ENCODE assay signal across 9 mouse cellular contexts in genomic region chr8:109595854-109596253, GRCm38 (mm10). TPM values are rescaled to one million over a fixed set of nuclear protein-coding genes. Genes with fewer than 3 reads are reported as not detected.
DNase-seq lines count a peak whose midpoint lies in the region; ATAC-seq and TF ChIP-seq lines count a peak whose summit lies in the region.
"Had no signal": no experiment of that assay in that cellular context is flagged by ENCODE, and none has a peak within 500 bp of the region (broad histone marks: within the 10 kb centered on the region; RNA-seq: fewer than 3 reads in every experiment).

No protein-coding gene starts in this region.

- peak; percentile 67 for TF ChIP-seq CTCF in heart, postnatal 0 days (IDR thresholded peaks at IDR 0.05; ENCODE audit: low read depth)

- no peaks in the 10 kb centered on the region for H3K9me3 ChIP-seq in midbrain, embryonic 10.5 days (replicated peaks)
- no peaks in the 10 kb centered on the region for H3K9me3 ChIP-seq in midbrain, embryonic 13.5 days
- H3K9me3 ChIP-seq in heart, postnatal 0 days (replicated peaks; ENCODE audit: control insufficient read depth, low read length): no peaks in the 10 kb centered on the region
- H3K9me3 ChIP-seq in limb, embryonic 11.5 days (ENCODE audit: control insufficient read depth, low read length): no peaks in the 10 kb centered on the region

- no peak overlapping the region for H3K4me2 ChIP-seq in midbrain, embryonic 13.5 days (replicated peaks)
- H3K4me2 ChIP-seq in heart, postnatal 0 days (ENCODE audit: low read depth, low read length): no peak overlapping the region
- no peak overlapping the region for H3K4me2 ChIP-seq in limb, embryonic 11.5 days (ENCODE audit: low read depth, severe bottlenecking)

- ATAC-seq in midbrain, embryonic 13.5 days: no peak
- ATAC-seq in heart, postnatal 0 days (ENCODE audit: insufficient read depth, low read depth): no peak
- no peak for ATAC-seq in limb, embryonic 11.5 days (ENCODE audit: insufficient number of reproducible peaks, low FRiP score, low TSS enrichment, low read depth)
- peak; percentile 74 for ATAC-seq in neutrophil, adult 5-6 weeks (ENCODE audit: extremely low read depth, insufficient number of reproducible peaks, low FRiP score, poor library complexity, severe bottlenecking)

- no peak overlapping the region for H3K4me3 ChIP-seq in midbrain, embryonic 10.5 days
- H3K4me3 ChIP-seq in midbrain, embryonic 13.5 days (replicated peaks): no peak overlapping the region
- H3K4me3 ChIP-seq in heart, postnatal 0 days (ENCODE audit: low read depth, low read length): no peak overlapping the region
- no peak overlapping the region for H3K4me3 ChIP-seq in limb, embryonic 11.5 days (ENCODE audit: low read depth, low read length)

- H3K27ac ChIP-seq in midbrain, embryonic 10.5 days (replicated peaks): no peak overlapping the region
- no peak overlapping the region for H3K27ac ChIP-seq in midbrain, embryonic 13.5 days
- no peak overlapping the region for H3K27ac ChIP-seq in heart, postnatal 0 days (ENCODE audit: low read depth)
- H3K27ac ChIP-seq in limb, embryonic 11.5 days (replicated peaks; ENCODE audit: low read depth, low read length): no peak overlapping the region
- H3K27ac ChIP-seq: macrophage had no signal

- H3K27me3 ChIP-seq in midbrain, embryonic 10.5 days (ENCODE audit: low read depth, poor library complexity, severe bottlenecking): no peaks in the 10 kb centered on the region
- H3K27me3 ChIP-seq in midbrain, embryonic 13.5 days: no peaks in the 10 kb centered on the region
- no peaks in the 10 kb centered on the region for H3K27me3 ChIP-seq in heart, postnatal 0 days (ENCODE audit: control insufficient read depth, insufficient read depth, low read length)
- H3K27me3 ChIP-seq in limb, embryonic 11.5 days (ENCODE audit: control insufficient read depth, insufficient read depth, low read length): no peaks in the 10 kb centered on the region

- TF ChIP-seq EP300 in heart, postnatal 0 days (IDR thresholded peaks at IDR 0.05; ENCODE audit: low read depth): no peak

- H3K4me1 ChIP-seq in midbrain, embryonic 10.5 days: no peaks in the 10 kb centered on the region
- no peaks in the 10 kb centered on the region for H3K4me1 ChIP-seq in midbrain, embryonic 13.5 days (replicated peaks)
- no peaks in the 10 kb centered on the region for H3K4me1 ChIP-seq in heart, postnatal 0 days (ENCODE audit: control insufficient read depth, insufficient read depth)
- H3K4me1 ChIP-seq in limb, embryonic 11.5 days (ENCODE audit: control insufficient read depth, insufficient read depth, low read length): no peaks in the 10 kb centered on the region

- no peak overlapping the region for H3K9ac ChIP-seq in midbrain, embryonic 13.5 days (replicated peaks)
- H3K9ac ChIP-seq in heart, postnatal 0 days (replicated peaks; ENCODE audit: low read depth, low read length): no peak overlapping the region
- no peak overlapping the region for H3K9ac ChIP-seq in limb, embryonic 11.5 days (ENCODE audit: low read length)

- peak; percentile 57 for DNase-seq in midbrain, embryonic 10.5 days (ENCODE audit: low spot score)
- peak; percentile 16 for DNase-seq in Muller cell, postnatal 12 days (ENCODE audit: inconsistent ontology term)
- peak; percentile 11 for DNase-seq in cerebellum, adult 11-12 months
- peak; percentile 22 for DNase-seq in heart, postnatal 0 days (ENCODE audit: low spot score)
- DNase-seq in limb, embryonic 11.5 days (ENCODE audit: low spot score): peak; percentile 82
- peak; percentile 68 for DNase-seq in urinary bladder, postnatal 25 days (ENCODE audit: low spot score)

- 52% methylated on average over 8 of the region's 8 CpGs for WGBS in midbrain, embryonic 10.5 days
- 47% methylated on average over 8 of the region's 8 CpGs for WGBS in midbrain, embryonic 13.5 days
- WGBS in heart, postnatal 0 days: 48% methylated on average over 8 of the region's 8 CpGs
- 50% methylated on average over 8 of the region's 8 CpGs for WGBS in limb, embryonic 11.5 days

- H3K36me3 ChIP-seq in midbrain, embryonic 10.5 days: peaks cover 79% of the 10 kb centered on the region
- peaks cover 54% of the 10 kb centered on the region for H3K36me3 ChIP-seq in midbrain, embryonic 13.5 days
- H3K36me3 ChIP-seq in heart, postnatal 0 days (replicated peaks; ENCODE audit: control insufficient read depth, insufficient read depth, low read length): peaks cover 31% of the 10 kb centered on the region
- H3K36me3 ChIP-seq in limb, embryonic 11.5 days (ENCODE audit: control insufficient read depth, insufficient read depth, low read length): peaks cover 4% of the 10 kb centered on the region

RNA-seq across cellular contexts. Expression of gene Dhodh, which starts 12.6 kb away (rescaled TPM):
- 45.7 and 48.8 TPM in 2 replicates for polyA plus RNA-seq in midbrain, embryonic 10.5 days (2016; fragmentation: Nextera tagmentation; extraction: Ambion mirVana)
- polyA plus RNA-seq in midbrain, embryonic 13.5 days (2015; fragmentation: Nextera tagmentation; extraction: Ambion mirVana): 36.8 and 36.9 TPM in 2 replicates
- 47.8 and 77.9 TPM in 2 replicates for total RNA-seq in heart, postnatal 0 days (2014; rRNA removed; ENCODE audit: low replicate concordance)
- polyA plus RNA-seq in heart, postnatal 0 days (2015; fragmentation: Nextera tagmentation; extraction: Ambion mirVana): 25.7 and 26.4 TPM in 2 replicates
- polyA plus RNA-seq in limb, embryonic 11.5 days (2014; fragmentation: Nextera tagmentation; extraction: Ambion mirVana): 48.2 and 49.4 TPM in 2 replicates
- total RNA-seq in neutrophil, adult 5-6 weeks (2017): 15.5 and 24.2 TPM in 2 replicates

RNA-seq across cellular contexts. Expression of gene Hp, which starts 16.9 kb away (rescaled TPM):
- polyA plus RNA-seq in midbrain, embryonic 10.5 days (2016; fragmentation: Nextera tagmentation; extraction: Ambion mirVana): 0.55 and 0.57 TPM in 2 replicates
- polyA plus RNA-seq in midbrain, embryonic 13.5 days (2015; fragmentation: Nextera tagmentation; extraction: Ambion mirVana): 0.24 and 0.35 TPM in 2 replicates
- 2.0 TPM in 2 replicates for total RNA-seq in heart, postnatal 0 days (2014; rRNA removed; ENCODE audit: low replicate concordance)
- polyA plus RNA-seq in heart, postnatal 0 days (2015; fragmentation: Nextera tagmentation; extraction: Ambion mirVana): 1.2 and 3.6 TPM in 2 replicates
- 0.74 and 1.1 TPM in 2 replicates for polyA plus RNA-seq in limb, embryonic 11.5 days (2014; fragmentation: Nextera tagmentation; extraction: Ambion mirVana)
- total RNA-seq in neutrophil, adult 5-6 weeks (2017): 873 and 967 TPM in 2 replicates

RNA-seq across cellular contexts. Expression of gene Pkd1l3, which starts 18.5 kb away (rescaled TPM):
- polyA plus RNA-seq in midbrain, embryonic 10.5 days (2016; fragmentation: Nextera tagmentation; extraction: Ambion mirVana): 0.17 and 0.25 TPM in 2 replicates
- polyA plus RNA-seq in midbrain, embryonic 13.5 days (2015; fragmentation: Nextera tagmentation; extraction: Ambion mirVana): 0.12 and 0.21 TPM in 2 replicates
- total RNA-seq in heart, postnatal 0 days (2014; rRNA removed; ENCODE audit: low replicate concordance): 0.15 TPM in 1 of 2 replicates, not detected in the other
- polyA plus RNA-seq in heart, postnatal 0 days (2015; fragmentation: Nextera tagmentation; extraction: Ambion mirVana): 0.01 TPM in 1 of 2 replicates, not detected in the other
- 0.27 and 0.37 TPM in 2 replicates for polyA plus RNA-seq in limb, embryonic 11.5 days (2014; fragmentation: Nextera tagmentation; extraction: Ambion mirVana)
- 0.61 and 0.81 TPM in 2 replicates for total RNA-seq in neutrophil, adult 5-6 weeks (2017)

RNA-seq across cellular contexts. Expression of gene Txnl4b, which starts 30.2 kb away (rescaled TPM):
- polyA plus RNA-seq in midbrain, embryonic 10.5 days (2016; fragmentation: Nextera tagmentation; extraction: Ambion mirVana): 30.5 and 35.4 TPM in 2 replicates
- polyA plus RNA-seq in midbrain, embryonic 13.5 days (2015; fragmentation: Nextera tagmentation; extraction: Ambion mirVana): 30.9 and 34.1 TPM in 2 replicates
- 4.1 and 13.2 TPM in 2 replicates for total RNA-seq in heart, postnatal 0 days (2014; rRNA removed; ENCODE audit: low replicate concordance)
- 17.8 and 19.0 TPM in 2 replicates for polyA plus RNA-seq in heart, postnatal 0 days (2015; fragmentation: Nextera tagmentation; extraction: Ambion mirVana)
- polyA plus RNA-seq in limb, embryonic 11.5 days (2014; fragmentation: Nextera tagmentation; extraction: Ambion mirVana): 28.3 and 28.5 TPM in 2 replicates
- 33.9 and 37.8 TPM in 2 replicates for total RNA-seq in neutrophil, adult 5-6 weeks (2017)

RNA-seq across cellular contexts. Expression of gene Dhx38, which starts 30.2 kb away (rescaled TPM):
- 32.0 and 35.5 TPM in 2 replicates for polyA plus RNA-seq in midbrain, embryonic 10.5 days (2016; fragmentation: Nextera tagmentation; extraction: Ambion mirVana)
- polyA plus RNA-seq in midbrain, embryonic 13.5 days (2015; fragmentation: Nextera tagmentation; extraction: Ambion mirVana): 22.8 and 24.7 TPM in 2 replicates
- total RNA-seq in heart, postnatal 0 days (2014; rRNA removed; ENCODE audit: low replicate concordance): 10.8 and 21.9 TPM in 2 replicates
- polyA plus RNA-seq in heart, postnatal 0 days (2015; fragmentation: Nextera tagmentation; extraction: Ambion mirVana): 6.8 and 7.3 TPM in 2 replicates
- polyA plus RNA-seq in limb, embryonic 11.5 days (2014; fragmentation: Nextera tagmentation; extraction: Ambion mirVana): 28.7 and 29.3 TPM in 2 replicates
- total RNA-seq in neutrophil, adult 5-6 weeks (2017): 101 and 103 TPM in 2 replicates

Comparison
In these comparisons a context has a peak if more than half of its experiments do, and no peak if none do; other contexts are left out.
1. DNase-seq: peak in every context shown above with its lines; median percentile 82 in limb, embryonic 11.5 days; 68 in urinary bladder, postnatal 25 days; 57 in midbrain, embryonic 10.5 days; 22 in heart, postnatal 0 days; 16 in Muller cell, postnatal 12 days; 11 in cerebellum, adult 11-12 months.